Mouse (Mus musculus): ENCODE measurements around the gene Tcf7l1. TPM values are rescaled to one million over a fixed set of nuclear protein-coding genes. Genes with fewer than 3 reads are reported as not detected.

Tcf7l1 gene
- polyA plus RNA-seq, 1 experiment from 2014 or later, result 6.8 TPM

DNA sequence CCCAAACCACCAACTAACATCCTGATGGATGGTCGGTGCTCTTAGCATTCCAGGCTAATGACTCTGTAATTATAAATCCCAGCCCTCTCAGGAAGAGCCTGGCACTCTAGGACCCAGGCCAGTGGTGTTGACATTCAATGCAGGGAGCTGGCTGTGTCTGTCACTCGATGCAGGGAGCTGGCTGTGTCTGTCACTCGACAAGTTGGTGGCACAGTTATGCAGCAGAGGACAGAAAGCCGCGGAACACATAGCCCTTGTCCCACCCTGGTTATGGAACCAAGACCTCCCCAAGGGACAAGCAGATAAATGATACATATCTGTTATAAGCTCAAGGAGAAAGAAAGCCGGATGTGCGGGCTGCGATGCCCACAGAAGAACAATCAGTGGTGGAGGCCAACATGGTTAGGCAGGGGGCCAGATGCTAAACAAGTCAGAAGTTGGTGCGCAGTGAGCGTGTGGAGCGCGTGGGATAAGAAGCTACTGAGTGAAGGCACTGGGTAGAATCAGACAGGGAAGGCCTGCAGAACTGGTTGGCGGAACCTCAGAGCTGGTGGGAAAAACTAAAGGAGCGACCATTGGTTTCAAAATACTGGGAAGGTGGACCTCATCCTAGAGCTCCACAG is 33.7 kb downstream of the Tcf7l1 start:
- DNase-seq (ENCODE audit: low spot score) (peak; percentile 29), ATAC-seq (peak; percentile 25; the same call in 1 of the 2 replicates)
- no peak overlapping the region for H3K27ac ChIP-seq (ENCODE audit: low read depth, low read length)
- H3K9me3 ChIP-seq (replicated peaks; ENCODE audit: control insufficient read depth, low read length), result no peaks in the 10 kb centered on the region
- no peaks in the 10 kb centered on the region for H3K36me3 ChIP-seq (ENCODE audit: control insufficient read depth, insufficient read depth, low read length)
- H3K4me1 ChIP-seq (ENCODE audit: control insufficient read depth, insufficient read depth, low read length), result peaks cover 8% of the 10 kb centered on the region
- H3K4me2 ChIP-seq (ENCODE audit: low read length), result no peak overlapping the region
- no peaks in the 10 kb centered on the region for H3K27me3 ChIP-seq (replicated peaks; ENCODE audit: control insufficient read depth, insufficient read depth, low read length)
- WGBS, result 64% methylated on average over 14 of the region's 14 CpGs
- no peak overlapping the region for H3K4me3 ChIP-seq (ENCODE audit: low read depth, low read length)
- no peak overlapping the region for H3K9ac ChIP-seq (ENCODE audit: low read length)

DNA sequence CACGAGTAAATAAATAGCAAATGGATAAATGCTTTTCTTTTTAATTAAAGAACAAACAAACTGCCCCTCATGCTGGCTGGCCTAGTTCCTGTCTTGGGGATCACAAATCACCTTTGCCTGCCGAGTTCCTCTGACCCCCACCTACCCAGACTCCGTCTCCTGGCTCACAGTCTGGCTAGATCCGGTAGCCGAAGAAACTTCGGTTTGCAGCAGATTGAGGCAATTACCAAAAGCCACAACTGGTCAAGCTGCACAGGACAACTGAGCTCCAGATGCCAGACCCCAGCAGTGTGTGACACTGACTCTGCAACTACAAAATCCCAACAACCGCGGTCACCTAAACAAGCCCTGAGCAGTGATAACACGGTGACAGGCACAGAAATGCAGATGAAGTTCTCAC is 34.8 kb downstream of the Tcf7l1 start:
- Histone ChIP-seq H3K4me3 (ENCODE audit: low read depth, low read length) (no peak overlapping the region), H3K27me3 (replicated peaks; ENCODE audit: control insufficient read depth, insufficient read depth, low read length) (no peaks in the 10 kb centered on the region), H3K9ac (ENCODE audit: low read length) (no peak overlapping the region), H3K4me1 (ENCODE audit: control insufficient read depth, insufficient read depth, low read length) (peaks cover 8% of the 10 kb centered on the region), H3K27ac (ENCODE audit: low read depth, low read length) (no peak overlapping the region), H3K4me2 (ENCODE audit: low read length) (no peak overlapping the region), H3K9me3 (replicated peaks; ENCODE audit: control insufficient read depth, low read length) (no peaks in the 10 kb centered on the region), H3K36me3 (ENCODE audit: control insufficient read depth, insufficient read depth, low read length) (no peaks in the 10 kb centered on the region)
- no peak for DNase-seq (ENCODE audit: low spot score)
- no peak for ATAC-seq
- WGBS, result 60% methylated on average over 9 of the region's 9 CpGs

DNA sequence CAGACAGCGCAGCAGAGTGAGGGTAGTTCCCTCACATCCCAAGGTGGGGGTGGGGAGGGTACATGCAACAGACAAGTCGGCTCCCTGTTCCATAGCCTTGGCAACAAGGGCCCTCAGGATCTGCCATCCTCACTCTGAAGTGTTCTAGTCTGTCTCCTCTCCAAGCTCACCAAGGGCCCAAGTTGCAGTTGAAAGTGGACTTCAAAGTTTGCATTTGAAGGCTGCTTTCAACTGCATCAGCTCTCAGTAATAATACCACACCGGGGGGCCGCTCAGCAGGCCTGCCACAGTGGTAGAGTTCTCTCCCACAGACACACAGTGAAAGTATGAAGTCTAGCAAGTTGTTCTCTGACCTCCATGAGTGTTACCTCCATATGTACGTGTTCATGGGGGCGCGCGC is 35.3 kb downstream of the Tcf7l1 start:
- Histone ChIP-seq H3K9me3 (replicated peaks; ENCODE audit: control insufficient read depth, low read length) (no peaks in the 10 kb centered on the region), H3K4me1 (ENCODE audit: control insufficient read depth, insufficient read depth, low read length) (peaks cover 12% of the 10 kb centered on the region), H3K36me3 (ENCODE audit: control insufficient read depth, insufficient read depth, low read length) (no peaks in the 10 kb centered on the region), H3K27me3 (replicated peaks; ENCODE audit: control insufficient read depth, insufficient read depth, low read length) (no peaks in the 10 kb centered on the region), H3K27ac (ENCODE audit: low read depth, low read length) (no peak overlapping the region), H3K4me3 (ENCODE audit: low read depth, low read length) (no peak overlapping the region), H3K9ac (ENCODE audit: low read length) (no peak overlapping the region), H3K4me2 (ENCODE audit: low read length) (no peak overlapping the region)
- ATAC-seq (no peak), DNase-seq (ENCODE audit: low spot score) (no peak)
- 86% methylated on average over 8 of the region's 8 CpGs for WGBS

DNA sequence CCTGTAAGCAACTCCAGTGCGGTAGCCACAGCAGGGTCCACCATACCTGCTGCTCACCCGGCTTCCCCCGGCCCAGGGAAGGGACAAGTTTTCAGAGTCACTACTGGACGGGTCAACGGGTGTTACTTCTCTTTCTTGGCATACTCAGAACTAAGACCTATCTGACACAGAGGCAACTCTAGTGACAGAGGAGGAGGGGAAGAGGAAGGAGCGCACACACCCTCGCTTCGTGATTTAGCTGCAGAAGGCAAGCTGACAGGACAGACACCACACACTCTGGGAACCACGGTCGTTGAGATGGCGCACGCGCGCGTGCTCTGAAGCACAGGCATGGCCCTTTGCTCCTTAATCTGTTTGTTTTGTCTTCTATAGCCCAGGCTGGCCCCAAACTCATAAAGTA is 36.2 kb downstream of the Tcf7l1 start:
- Histone ChIP-seq H3K4me1 (ENCODE audit: control insufficient read depth, insufficient read depth, low read length) (peaks cover 19% of the 10 kb centered on the region), H3K27me3 (replicated peaks; ENCODE audit: control insufficient read depth, insufficient read depth, low read length) (no peaks in the 10 kb centered on the region), H3K9ac (ENCODE audit: low read length) (no peak overlapping the region), H3K36me3 (ENCODE audit: control insufficient read depth, insufficient read depth, low read length) (no peaks in the 10 kb centered on the region), H3K4me2 (ENCODE audit: low read length) (no peak overlapping the region), H3K27ac (ENCODE audit: low read depth, low read length) (no peak overlapping the region), H3K9me3 (replicated peaks; ENCODE audit: control insufficient read depth, low read length) (no peaks in the 10 kb centered on the region), H3K4me3 (ENCODE audit: low read depth, low read length) (no peak overlapping the region)
- WGBS, result 91% methylated on average over 15 of the region's 15 CpGs
- ATAC-seq (no peak), DNase-seq (ENCODE audit: low spot score) (no peak)

DNA sequence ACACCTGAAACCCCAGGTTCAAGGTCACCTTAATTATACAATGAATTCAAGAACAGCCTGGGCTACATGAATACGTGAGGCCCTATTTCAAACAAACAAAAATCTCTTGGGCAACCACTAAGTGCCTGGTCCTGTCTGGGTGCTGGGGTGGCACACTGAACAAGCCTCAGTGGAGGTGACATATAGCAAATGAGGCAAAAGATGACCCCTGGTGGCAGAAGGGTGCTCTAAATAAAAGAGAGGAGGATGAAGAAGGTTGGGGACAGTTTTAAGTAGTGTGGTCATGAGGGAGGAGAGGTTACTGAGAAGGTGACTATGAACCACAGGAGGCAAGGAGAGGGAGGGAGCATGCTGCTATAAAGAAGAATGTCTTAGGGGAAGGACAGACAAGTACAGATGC is 37.8 kb downstream of the Tcf7l1 start:
- 85% methylated on average over 1 of the region's 1 CpGs for WGBS
- ATAC-seq, result no peak
- peaks cover 19% of the 10 kb centered on the region for H3K4me1 ChIP-seq (ENCODE audit: control insufficient read depth, insufficient read depth, low read length)

DNA sequence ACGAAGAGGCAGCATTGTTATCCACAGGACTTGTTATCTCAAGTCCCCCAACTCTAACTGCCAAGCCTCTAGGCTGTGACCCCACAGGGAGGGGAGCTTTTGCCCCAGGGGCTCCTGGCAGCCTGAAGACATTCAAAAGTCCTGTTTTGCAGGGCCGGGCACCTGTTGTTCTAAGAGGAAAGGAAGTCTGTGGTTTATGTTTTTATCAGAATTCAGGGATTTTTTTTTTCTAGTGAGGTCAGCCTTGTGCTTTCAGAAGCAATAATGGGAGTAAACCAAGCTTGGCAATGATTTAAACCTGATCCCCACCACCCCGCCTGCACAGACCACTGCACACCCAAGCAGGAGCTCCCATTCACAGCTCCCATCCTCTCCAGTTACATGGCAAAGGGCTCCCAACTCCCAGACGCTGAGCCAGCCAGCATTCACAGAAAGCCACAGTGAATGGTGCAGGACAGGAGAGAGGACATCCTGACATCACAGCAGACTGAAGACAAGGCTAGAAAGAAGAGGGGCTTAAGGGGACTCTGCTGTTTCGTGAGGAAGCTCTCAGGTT is 40.1 kb downstream of the Tcf7l1 start:
- ATAC-seq (no peak), DNase-seq (ENCODE audit: low spot score) (no peak)
- H3K4me2 ChIP-seq (ENCODE audit: low read length), result no peak overlapping the region
- H3K27me3 ChIP-seq (replicated peaks; ENCODE audit: control insufficient read depth, insufficient read depth, low read length), result no peaks in the 10 kb centered on the region
- H3K27ac ChIP-seq (ENCODE audit: low read depth, low read length), result no peak overlapping the region
- 0 out of 2 replicates have a peak overlapping the region, but pooled peaks have one; percentile 10 for H3K9ac ChIP-seq (ENCODE audit: low read length)
- peaks cover 11% of the 10 kb centered on the region for H3K4me1 ChIP-seq (ENCODE audit: control insufficient read depth, insufficient read depth, low read length)
- WGBS, result 22% methylated on average over 5 of the region's 5 CpGs
- H3K4me3 ChIP-seq (ENCODE audit: low read depth, low read length), result no peak overlapping the region
- no peaks in the 10 kb centered on the region for H3K36me3 ChIP-seq (ENCODE audit: control insufficient read depth, insufficient read depth, low read length)
- H3K9me3 ChIP-seq (replicated peaks; ENCODE audit: control insufficient read depth, low read length), result no peaks in the 10 kb centered on the region

More for the DNA sequence above, 37.8 kb downstream of the Tcf7l1 start:
- Histone ChIP-seq H3K4me3 (ENCODE audit: low read depth, low read length) (no peak overlapping the region), H3K27ac (ENCODE audit: low read depth, low read length) (no peak overlapping the region), H3K27me3 (replicated peaks; ENCODE audit: control insufficient read depth, insufficient read depth, low read length) (no peaks in the 10 kb centered on the region), H3K9ac (ENCODE audit: low read length) (no peak overlapping the region), H3K9me3 (replicated peaks; ENCODE audit: control insufficient read depth, low read length) (no peaks in the 10 kb centered on the region), H3K36me3 (ENCODE audit: control insufficient read depth, insufficient read depth, low read length) (no peaks in the 10 kb centered on the region), H3K4me2 (ENCODE audit: low read length) (no peak overlapping the region)
- no peak for DNase-seq (ENCODE audit: low spot score)

DNA sequence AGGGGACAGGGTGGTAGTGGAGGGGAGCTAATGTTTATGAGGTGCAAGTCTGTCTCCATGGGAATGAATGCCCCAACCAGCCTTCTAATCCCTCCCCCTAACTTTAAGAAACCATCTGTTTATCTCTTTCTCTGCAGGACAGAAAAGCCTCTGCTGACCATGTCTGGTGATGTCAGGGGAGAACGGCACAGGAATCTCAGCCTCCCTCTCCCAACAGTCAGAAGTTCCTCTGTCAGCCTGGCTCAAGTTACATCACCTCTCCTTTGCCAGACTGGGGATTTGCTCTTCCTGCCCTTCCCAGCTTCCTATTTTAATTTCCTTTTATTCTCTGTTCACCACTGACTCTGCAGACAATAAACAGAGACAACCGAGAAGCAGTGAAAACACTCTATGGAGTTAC is 40.6 kb downstream of the Tcf7l1 start:
- Histone ChIP-seq H3K9ac (ENCODE audit: low read length) (no peak overlapping the region), H3K36me3 (ENCODE audit: control insufficient read depth, insufficient read depth, low read length) (no peaks in the 10 kb centered on the region), H3K4me2 (ENCODE audit: low read length) (no peak overlapping the region), H3K27me3 (replicated peaks; ENCODE audit: control insufficient read depth, insufficient read depth, low read length) (no peaks in the 10 kb centered on the region), H3K9me3 (replicated peaks; ENCODE audit: control insufficient read depth, low read length) (no peaks in the 10 kb centered on the region), H3K4me3 (ENCODE audit: low read depth, low read length) (no peak overlapping the region), H3K27ac (ENCODE audit: low read depth, low read length) (no peak overlapping the region), H3K4me1 (ENCODE audit: control insufficient read depth, insufficient read depth, low read length) (peaks cover 11% of the 10 kb centered on the region)
- DNase-seq (ENCODE audit: low spot score) (no peak), ATAC-seq (no peak)
- WGBS, result 0% methylated on average over 2 of the region's 2 CpGs

DNA sequence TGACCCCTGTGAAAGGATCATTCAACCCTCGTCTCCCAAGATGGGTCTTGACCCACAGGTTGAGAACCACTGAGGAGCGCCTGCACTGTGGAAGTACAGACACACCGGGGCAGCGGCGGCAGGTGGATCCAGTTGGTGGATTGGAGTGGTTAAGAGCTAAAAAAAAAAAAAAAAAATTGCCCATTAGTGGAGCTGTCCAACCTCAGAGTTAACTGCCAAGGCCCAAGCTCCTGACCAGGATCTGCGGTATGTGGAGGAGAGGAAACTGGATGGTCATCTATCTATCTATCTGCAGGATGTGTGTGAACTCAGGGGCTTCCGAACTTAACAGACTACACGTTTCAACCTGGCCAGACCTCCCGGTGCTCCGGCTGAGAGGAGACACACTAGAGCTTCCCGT is 41.2 kb downstream of the Tcf7l1 start:
- DNase-seq (ENCODE audit: low spot score), result no peak
- Histone ChIP-seq H3K9me3 (replicated peaks; ENCODE audit: control insufficient read depth, low read length) (no peaks in the 10 kb centered on the region), H3K4me1 (ENCODE audit: control insufficient read depth, insufficient read depth, low read length) (peaks cover 11% of the 10 kb centered on the region), H3K27ac (ENCODE audit: low read depth, low read length) (no peak overlapping the region), H3K27me3 (replicated peaks; ENCODE audit: control insufficient read depth, insufficient read depth, low read length) (no peaks in the 10 kb centered on the region), H3K4me2 (ENCODE audit: low read length) (no peak overlapping the region), H3K4me3 (ENCODE audit: low read depth, low read length) (no peak overlapping the region), H3K36me3 (ENCODE audit: control insufficient read depth, insufficient read depth, low read length) (no peaks in the 10 kb centered on the region), H3K9ac (ENCODE audit: low read length) (no peak overlapping the region)
- ATAC-seq, result no peak
- WGBS, result 88% methylated on average over 11 of the region's 11 CpGs

DNA sequence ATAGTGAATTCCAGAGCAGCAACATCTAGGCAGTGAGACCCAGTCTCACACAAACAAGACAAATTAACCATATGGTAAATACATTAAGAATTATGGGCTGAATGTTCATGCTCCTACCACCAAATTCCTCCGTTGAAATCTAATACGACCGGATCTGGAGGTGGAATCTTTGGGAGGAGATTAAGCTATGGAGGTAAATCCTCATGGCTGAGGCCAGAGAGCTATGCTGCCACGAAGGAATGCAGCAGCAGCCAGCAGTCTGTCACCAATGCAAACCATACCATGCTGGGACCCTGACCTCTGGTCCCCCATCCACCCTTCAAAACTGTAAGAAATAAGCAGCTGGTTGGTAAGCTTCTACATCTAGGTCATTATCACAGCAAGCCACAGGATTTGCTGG is 41.9 kb downstream of the Tcf7l1 start:
- Histone ChIP-seq H3K4me2 (ENCODE audit: low read length) (no peak overlapping the region), H3K27ac (ENCODE audit: low read depth, low read length) (no peak overlapping the region), H3K36me3 (ENCODE audit: control insufficient read depth, insufficient read depth, low read length) (no peaks in the 10 kb centered on the region), H3K9ac (ENCODE audit: low read length) (no peak overlapping the region), H3K27me3 (replicated peaks; ENCODE audit: control insufficient read depth, insufficient read depth, low read length) (no peaks in the 10 kb centered on the region), H3K4me3 (ENCODE audit: low read depth, low read length) (no peak overlapping the region), H3K9me3 (replicated peaks; ENCODE audit: control insufficient read depth, low read length) (no peaks in the 10 kb centered on the region), H3K4me1 (ENCODE audit: control insufficient read depth, insufficient read depth, low read length) (peaks cover 11% of the 10 kb centered on the region)
- DNase-seq (ENCODE audit: low spot score) (no peak), ATAC-seq (no peak)
- 78% methylated on average over 4 of the region's 4 CpGs for WGBS

Measured in forebrain, embryonic 14.5 days (tissue).